Mouse (Mus musculus) adrenal gland, adult 2 months (tissue): ENCODE measurements around the gene Tcp11l2. TPM values are rescaled to one million over a fixed set of nuclear protein-coding genes. Genes with fewer than 3 reads are reported as not detected.

Source experiments
- DNase-seq: peaks from one replicate; pipeline ENCODE4 v3.0.0; 2021
- polyA plus RNA-seq: library from polyadenylated mRNA; depleted of rRNA; stranded (reverse); fragments of >200 nt; gene quantifications from 2 replicates; pipeline ENCODE4 v1.2.3, GENCODE M21; 2012
- total RNA-seq, 2 experiments: library from RNA; stranded (reverse); gene quantifications; 2 replicates each; pipeline ENCODE4 v1.2.3; 2021

Gene Tcp11l2
- total and polyA plus RNA-seq, 3 experiments, result 35.0 to 48.1 (median 41.7) TPM

- DNase-seq, result no peak
Observed at GRCm38 (mm10) chr10:84556120-84556519, 20.3 kb upstream of the Tcp11l2 start.

DNA sequence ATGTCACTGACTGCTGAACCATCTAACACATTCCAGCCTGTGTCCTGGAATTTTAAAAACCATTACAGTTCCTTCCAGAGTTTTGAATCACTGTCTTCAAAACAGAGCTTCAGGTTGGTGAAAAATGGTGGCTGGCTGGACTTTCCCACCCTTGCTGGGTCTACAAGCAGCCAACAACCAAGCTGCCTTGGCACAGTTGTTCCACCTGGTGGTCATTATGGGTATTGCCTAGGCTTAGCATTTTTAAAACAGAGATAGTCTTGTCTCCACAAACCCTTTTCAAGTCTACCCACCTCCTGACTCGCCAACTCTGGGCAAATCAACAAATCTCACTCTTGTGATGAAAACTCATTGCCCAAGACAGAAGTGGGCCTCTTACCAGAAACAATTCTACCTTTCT, 17.9 kb upstream of the Tcp11l2 start:
- DNase-seq, result no peak

DNA sequence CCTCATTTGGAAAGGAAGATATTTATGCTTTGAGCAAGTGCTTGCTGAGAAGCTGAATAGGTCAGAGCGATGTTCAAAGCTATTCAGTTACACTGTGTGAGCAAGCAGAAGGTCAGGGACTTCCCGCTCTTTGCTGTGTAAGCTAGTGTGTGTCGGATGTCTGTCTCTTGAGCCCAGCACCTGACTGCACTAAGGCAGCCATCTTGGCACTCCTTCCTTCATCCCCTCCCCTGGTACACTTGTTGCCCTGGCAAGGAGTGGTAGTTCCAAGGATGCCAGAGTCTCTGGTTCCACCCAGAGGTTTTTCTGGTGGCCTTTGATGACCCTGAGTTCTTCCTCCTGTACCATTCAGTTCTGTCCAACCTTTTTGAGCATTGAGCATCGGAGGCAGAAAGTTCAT, 16.4 kb upstream of the Tcp11l2 start:
- no peak for DNase-seq

GRCm38 (mm10) chr10:84562121-84562520, 14.3 kb upstream of the Tcp11l2 start:
- no peak for DNase-seq

DNA sequence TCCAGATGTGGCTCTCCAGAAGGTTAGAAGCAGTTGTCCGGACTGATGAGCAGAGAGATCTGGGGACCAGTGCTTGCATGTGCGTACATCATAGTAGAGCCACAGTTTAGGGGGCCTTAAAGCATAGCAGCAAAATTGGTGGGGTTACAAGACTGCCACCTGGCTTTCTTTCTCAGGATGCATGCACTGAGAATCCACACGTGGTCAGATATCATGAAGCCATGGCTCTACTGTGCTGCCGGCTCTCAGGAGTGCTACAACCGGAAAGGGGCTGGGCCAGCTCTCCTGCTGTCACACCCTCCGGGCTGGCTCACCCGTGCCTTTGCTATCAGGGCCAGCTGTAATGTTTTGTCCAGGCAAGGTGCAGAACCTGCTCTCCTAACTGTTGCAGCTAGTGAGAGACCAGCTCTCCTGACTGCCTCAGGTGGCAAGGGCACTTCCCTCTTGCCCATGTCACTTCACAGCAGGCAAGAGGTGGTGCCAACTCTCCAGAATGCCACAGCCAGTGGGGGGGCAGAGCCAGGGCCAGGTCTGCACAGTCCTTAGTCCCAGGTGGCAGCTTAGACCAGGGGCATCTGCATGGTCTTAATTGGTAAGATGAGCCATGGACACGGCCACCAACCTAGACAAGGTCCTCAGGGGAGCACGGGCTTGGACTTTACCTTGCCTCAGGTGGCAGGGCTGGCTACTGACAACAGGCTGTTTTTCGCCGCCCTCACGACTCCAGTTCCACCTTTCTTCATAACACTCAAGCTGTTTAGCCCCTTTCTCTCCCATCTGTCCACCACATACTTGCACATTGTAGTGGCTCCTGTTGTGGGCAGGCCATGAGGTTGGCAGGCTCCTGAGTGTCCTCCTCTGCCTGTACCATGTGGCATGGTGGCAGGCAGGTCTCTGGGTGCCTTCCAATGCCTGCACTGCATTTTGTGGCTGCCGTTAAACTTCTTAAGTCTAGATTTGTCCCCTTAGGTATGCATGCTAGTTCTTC, 13.6 kb upstream of the Tcp11l2 start:
- no peak for DNase-seq

DNA sequence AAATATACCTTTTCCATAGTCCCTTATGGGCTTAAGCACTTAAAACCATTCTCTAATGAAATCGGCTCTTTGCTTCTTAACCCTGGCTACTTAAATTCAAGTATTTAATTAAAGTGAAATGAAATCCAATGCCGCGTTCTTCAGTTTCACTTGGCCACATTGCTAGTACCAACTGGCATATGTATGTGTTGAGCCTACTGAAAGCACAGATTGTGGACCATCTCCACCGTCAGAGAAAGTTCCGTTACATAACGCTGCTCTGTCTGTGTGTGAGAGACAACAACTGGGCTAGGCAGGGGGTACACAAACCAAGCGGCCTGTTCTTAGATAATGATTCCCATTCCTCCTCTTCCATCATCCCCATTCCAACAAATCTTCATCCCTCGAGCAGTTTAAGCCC, 12.0 kb upstream of the Tcp11l2 start:
- no peak for DNase-seq

- peak; percentile 33 for DNase-seq
Observed at GRCm38 (mm10) chr10:84571052-84571639, 5.3 kb upstream of the Tcp11l2 start.

DNA sequence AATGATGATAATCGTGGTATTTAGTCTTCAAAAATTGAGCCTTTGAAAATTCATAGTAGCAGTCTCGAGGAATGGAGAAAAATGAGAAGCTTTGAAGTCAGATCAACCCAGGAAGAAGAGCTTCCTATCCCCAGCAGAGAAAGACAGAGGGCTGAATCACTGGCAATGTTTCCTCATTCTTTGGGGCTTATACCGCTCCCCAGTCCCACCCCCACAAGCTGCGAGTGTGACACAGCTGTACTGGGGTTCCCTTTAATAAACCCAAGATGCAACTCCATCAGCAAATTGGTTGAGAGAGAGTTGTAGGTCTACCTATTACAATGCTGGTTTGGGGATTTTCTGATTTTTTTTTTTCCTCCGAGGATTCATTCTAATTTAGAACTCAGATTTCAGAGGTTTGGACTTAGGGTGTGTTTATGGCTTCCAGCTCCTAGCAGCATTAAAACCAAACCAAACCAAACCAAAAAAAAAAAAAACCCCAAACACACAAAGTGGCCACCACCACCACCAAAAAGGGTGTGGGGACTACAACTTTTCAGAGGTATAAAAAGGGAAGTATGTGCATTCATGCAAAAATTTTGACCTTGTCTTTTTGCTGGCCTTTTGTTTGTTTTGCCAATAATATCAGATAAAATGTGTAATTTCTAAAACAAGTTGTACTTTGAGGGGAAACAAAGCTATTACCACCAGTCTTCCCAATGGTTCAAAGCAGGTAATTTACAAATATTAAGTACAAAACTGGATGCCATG, 2.6 kb upstream of the Tcp11l2 start:
- DNase-seq, result no peak

- DNase-seq, result no peak
Observed at GRCm38 (mm10) chr10:84576029-84576394, 414 bp upstream of the Tcp11l2 start.

- peak; percentile 90 for DNase-seq
Observed at GRCm38 (mm10) chr10:84577071-84577727, 773 bp downstream of the Tcp11l2 start.

DNA sequence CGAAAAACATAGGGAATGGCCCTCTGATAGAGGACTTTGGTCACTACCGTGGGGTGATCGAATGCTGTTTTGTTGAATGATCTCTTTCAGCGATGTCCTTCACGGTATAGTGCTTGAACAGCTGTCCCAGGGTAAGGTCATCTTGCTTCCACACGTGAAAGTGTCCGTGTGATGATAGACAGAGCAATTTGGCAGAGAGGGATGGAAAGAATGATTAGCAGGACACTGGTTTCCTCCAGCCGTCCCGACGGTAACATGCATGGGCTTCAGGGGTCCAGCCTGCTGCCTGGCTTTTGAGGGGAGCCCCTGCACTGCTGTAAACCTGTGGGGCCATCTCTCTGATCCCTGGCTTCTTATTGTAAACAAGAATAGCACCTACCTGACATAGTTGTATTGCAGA, 2.3 kb downstream of the Tcp11l2 start:
- no peak for DNase-seq

DNA sequence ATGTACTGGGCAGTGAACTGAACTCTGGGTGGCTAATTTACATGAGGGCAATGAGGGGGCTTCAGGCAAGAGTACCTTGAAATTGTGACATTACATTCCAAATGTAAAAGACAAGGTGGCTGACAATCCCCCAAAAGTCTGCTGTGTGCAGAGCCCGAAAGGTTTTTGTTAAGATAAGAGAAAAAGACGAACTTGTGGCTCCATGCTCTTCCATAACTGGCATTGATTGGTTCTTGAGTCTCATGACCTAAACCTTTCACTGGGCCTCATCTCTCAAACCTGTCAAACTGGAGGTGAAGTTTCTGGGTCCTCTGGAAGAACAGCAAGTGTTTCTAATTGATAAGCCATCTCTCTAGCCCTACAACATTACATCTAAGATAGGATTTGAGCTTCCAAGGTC, 3.1 kb downstream of the Tcp11l2 start:
- DNase-seq, result no peak

DNA sequence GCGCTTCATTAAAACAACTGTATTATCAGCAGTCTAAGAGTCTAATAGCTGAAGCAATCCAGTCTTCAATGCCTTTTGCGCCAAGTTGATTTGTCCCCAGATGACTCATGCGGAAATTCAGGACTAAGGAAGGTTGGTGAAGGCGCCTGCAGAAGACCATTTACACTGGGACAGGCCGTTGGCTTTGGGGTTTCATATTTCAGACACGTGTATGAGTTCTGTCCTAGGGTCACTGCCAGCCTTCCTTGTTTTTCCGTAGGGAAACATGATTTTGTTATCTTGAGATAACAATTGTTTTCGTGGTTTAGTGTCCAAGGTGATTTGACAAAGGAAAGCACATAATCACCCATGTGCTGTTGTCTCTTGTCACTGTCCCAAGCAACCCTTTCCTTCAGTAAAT, 4.8 kb downstream of the Tcp11l2 start:
- DNase-seq, result peak; percentile 35

- DNase-seq, result no peak
Observed at GRCm38 (mm10) chr10:84582236-84582635, 5.8 kb downstream of the Tcp11l2 start.

DNA sequence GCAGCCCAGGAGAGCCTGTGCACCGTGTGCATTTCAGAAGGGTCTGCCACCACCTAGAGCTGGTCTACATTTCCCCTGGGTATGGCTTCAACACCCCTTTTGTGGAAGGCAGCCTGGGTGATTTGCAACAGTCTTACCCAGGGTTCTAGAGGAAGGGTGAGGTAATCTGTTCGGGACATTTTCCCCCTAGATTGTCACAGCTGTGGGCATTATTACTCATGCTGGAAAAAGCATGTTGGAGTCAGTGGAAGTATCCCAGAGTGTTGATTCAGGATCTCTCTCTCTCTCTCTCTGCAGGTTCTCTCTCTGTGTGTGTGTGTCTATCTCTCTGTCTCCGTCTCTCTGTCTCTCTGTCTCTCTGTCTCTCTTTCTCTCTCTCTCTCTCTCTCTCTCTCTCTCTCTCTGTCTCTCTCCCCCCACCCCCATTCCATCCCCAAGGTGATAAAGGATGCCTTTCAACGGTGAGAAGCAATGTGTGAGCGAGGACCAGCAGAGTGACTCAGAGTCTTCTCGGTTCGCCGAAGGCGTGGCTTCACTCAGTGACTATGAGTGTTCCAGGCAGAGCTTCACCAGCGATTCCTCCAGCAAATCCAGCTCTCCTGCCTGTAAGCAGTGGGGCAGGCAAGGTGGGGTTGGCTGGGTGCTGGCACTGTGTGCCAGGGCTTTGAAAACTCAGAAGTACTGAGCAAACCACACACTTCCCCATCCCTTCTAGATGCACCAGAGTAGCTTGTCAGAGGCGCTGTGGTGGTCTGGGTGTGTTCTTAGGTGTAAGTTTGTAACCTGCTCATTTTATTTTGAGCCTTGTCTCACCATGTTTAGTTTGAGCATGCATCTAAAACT, 8.2 kb downstream of the Tcp11l2 start:
- peak; percentile 33 for DNase-seq

GRCm38 (mm10) chr10:84585294-84585650, 8.8 kb downstream of the Tcp11l2 start:
- no peak for DNase-seq

- DNase-seq, result peak; percentile 74
Observed at GRCm38 (mm10) chr10:84590956-84591355, 14.5 kb downstream of the Tcp11l2 start.

DNA sequence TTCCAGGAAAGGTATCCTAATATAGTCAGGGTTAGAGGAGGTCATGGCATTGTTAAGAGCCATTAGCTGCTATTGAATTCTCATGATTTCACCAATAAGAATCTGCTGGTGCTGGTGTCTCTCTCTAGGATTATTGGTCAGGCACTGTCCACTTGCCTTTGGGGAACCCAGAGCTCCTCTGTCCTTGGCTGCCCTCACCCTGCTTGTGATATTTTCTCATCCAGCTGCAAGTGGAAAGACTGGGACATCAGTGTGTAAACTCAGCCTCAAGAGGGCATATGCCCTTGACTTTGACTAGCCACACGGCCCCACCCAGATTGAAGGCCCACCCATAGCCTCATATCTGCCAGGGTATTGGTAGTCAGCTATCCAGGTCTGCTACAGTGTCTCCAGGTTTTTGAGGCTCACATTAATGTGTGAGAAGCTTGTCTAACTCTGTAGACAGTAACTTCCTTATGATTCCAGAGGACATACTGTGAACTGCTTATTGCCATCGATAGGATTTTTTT, 15.3 kb downstream of the Tcp11l2 start:
- DNase-seq, result no peak

GRCm38 (mm10) chr10:84592745-84593144, 16.3 kb downstream of the Tcp11l2 start:
- DNase-seq, result no peak

DNA sequence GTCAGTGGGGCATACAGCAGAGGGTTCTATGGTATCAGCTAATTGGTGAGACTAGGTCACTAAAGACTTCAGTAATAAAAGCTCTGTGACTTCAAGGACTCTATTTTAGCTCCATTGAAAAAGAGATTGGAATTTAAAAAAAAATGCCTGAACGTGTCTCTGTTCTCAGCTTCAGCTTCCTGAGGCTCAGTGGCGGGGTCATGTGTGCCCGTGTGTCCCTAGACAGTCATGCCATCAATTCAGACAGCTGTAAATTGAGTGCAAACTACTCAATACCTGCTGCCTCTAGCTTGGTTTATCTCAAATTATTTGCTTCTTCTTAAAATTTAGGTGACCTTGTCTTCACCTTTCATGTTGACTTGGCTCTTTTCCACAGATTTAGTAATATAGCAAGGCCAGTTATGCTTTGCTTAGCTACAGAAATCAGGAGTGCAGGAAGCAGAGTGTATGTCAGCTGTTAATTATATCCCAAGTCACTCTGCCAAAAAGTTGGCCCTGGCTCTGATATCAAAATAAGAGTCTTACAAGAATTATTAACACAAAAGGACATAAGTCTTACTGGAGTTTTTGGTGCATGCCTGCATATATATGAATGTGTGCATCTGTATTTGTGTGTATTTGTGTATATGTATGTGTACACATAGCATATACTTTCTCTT, 20.8 kb downstream of the Tcp11l2 start:
- DNase-seq, result peak; percentile 55

DNA sequence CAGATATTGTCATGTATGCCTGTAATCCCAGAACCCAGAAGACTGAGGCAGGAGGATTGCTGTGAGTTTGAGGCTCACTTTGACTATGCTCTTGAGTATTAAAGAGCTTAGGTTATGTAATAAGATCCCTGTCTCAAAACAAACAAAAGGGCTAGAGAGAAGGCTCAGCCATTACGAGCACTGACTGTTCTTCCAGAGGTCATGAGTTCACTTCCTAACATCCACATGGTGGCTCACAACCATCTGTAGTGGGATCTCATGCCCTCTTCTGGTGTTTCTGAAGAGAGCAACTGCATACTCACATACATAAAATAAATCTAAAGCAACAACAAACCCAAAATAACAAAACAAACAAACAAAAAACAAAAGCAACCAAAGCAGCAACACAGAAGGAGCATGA, 21.7 kb downstream of the Tcp11l2 start:
- no peak for DNase-seq
